Mouse (Mus musculus): Measurements from ENCODE around the gene N4bp3. TPM values are rescaled to one million over a fixed set of nuclear protein-coding genes. Genes with fewer than 3 reads are reported as not detected.
"Not testable (repeated sequence)": the region's sequence is repeated elsewhere in the genome, so short reads cannot be mapped to it uniquely, and the experiment has no call there.

N4bp3 gene
- polyA plus RNA-seq, 1 experiment from 2014 or later: 34.1 TPM

DNA sequence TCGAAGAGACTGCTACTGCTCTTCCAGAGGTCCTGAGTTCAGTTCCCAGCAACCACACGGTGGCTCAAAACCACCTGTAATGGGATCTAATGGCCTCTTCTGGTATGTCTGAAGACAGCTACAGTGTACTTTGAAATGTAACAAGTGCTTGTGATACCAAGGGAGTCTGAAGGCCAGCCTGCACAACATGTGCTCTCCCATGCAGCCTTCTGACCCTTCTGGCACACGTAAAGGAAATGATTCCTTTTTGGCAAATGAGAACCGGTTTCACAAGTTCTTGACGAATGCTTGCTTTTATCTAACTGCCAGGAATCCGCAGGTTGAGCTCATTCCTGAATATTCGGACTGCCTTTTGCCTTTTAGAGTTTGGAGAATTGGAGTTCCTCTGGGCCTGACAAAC lies 35.5 kb downstream of the N4bp3 start:
- ATAC-seq: no peak
- H3K27me3 ChIP-seq (replicated peaks; ENCODE audit: control insufficient read depth, insufficient read depth, low read length): no peaks in the 10 kb centered on the region
- H3K4me2 ChIP-seq (ENCODE audit: low read length): peak overlapping the region; percentile 66
- no peaks in the 10 kb centered on the region for H3K36me3 ChIP-seq (ENCODE audit: control insufficient read depth, insufficient read depth, low read length)
- H3K9ac ChIP-seq (ENCODE audit: low read depth, low read length): peak overlapping the region; percentile 60; the same call in 1 of the 2 replicates
- H3K4me1 ChIP-seq (ENCODE audit: control insufficient read depth, insufficient read depth, low read depth, low read length): no peaks in the 10 kb centered on the region; the same call in 1 of the 2 replicates
- peak overlapping the region; percentile 38 for H3K4me3 ChIP-seq (ENCODE audit: low read length)
- no peak overlapping the region for H3K27ac ChIP-seq (ENCODE audit: low read depth, low read length)
- 53% methylated on average over 7 of the region's 7 CpGs for WGBS
- H3K9me3 ChIP-seq (ENCODE audit: control insufficient read depth, low read length): no peaks in the 10 kb centered on the region

DNA sequence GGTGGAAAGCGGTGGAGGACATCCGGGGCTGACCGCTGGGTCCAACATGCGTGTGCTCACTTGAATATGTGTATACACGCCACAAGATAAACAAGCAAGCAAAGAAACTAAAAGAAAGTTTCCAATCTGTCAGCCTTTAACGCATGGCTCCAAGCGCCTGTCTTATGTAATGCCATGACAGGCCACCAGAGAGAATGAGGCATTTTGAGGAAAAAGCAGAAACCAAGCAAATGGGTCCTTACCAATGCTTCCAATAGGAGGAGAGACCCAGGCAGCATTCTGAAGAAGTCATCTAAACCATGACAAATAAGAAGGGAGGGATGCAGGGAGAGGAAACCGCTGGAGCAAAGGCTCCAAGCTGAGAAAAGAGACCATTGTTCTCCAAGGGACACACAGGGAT lies 36.4 kb downstream of the N4bp3 start:
- Histone ChIP-seq H3K36me3 (ENCODE audit: control insufficient read depth, insufficient read depth, low read length) (no peaks in the 10 kb centered on the region), H3K9me3 (ENCODE audit: control insufficient read depth, low read length) (no peaks in the 10 kb centered on the region), H3K4me2 (ENCODE audit: low read length) (no peak overlapping the region), H3K9ac (ENCODE audit: low read depth, low read length) (no peak overlapping the region), H3K27me3 (replicated peaks; ENCODE audit: control insufficient read depth, insufficient read depth, low read length) (no peaks in the 10 kb centered on the region), H3K4me3 (ENCODE audit: low read length) (no peak overlapping the region), H3K4me1 (ENCODE audit: control insufficient read depth, insufficient read depth, low read depth, low read length) (no peaks in the 10 kb centered on the region; the same call in 1 of the 2 replicates), H3K27ac (ENCODE audit: low read depth, low read length) (no peak overlapping the region)
- ATAC-seq: no peak
- 80% methylated on average over 8 of the region's 8 CpGs for WGBS

DNA sequence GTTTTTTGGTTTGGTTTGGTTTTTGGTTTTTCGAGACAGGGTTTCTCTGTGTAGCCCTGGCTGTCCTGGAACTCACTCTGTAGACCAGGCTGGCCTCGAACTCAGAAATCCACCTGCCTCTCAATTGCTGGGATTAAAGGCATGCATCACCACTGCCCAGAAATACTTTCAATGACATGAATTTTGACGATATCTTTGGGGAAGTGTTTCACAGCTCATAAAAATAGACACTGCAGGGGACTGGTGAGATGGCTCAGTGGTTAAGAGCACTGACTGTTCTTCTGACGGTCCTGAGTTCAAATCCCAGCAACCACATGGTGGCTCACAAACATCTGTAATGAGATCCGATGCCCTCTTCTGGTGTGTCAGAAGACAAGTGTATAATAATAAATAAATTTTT lies 40.7 kb downstream of the N4bp3 start:
- not testable (repeated sequence) for H3K27ac ChIP-seq (ENCODE audit: low read depth, low read length); H3K27me3 ChIP-seq (replicated peaks; ENCODE audit: control insufficient read depth, insufficient read depth, low read length); H3K4me2 ChIP-seq (ENCODE audit: low read length); H3K9me3 ChIP-seq (ENCODE audit: control insufficient read depth, low read length); H3K4me3 ChIP-seq (ENCODE audit: low read length); ATAC-seq; H3K36me3 ChIP-seq (ENCODE audit: control insufficient read depth, insufficient read depth, low read length); H3K9ac ChIP-seq (ENCODE audit: low read depth, low read length)
- WGBS: 85% methylated on average over 5 of the region's 5 CpGs
- H3K4me1 ChIP-seq (ENCODE audit: control insufficient read depth, insufficient read depth, low read depth, low read length): peaks cover 11% of the 10 kb centered on the region

DNA sequence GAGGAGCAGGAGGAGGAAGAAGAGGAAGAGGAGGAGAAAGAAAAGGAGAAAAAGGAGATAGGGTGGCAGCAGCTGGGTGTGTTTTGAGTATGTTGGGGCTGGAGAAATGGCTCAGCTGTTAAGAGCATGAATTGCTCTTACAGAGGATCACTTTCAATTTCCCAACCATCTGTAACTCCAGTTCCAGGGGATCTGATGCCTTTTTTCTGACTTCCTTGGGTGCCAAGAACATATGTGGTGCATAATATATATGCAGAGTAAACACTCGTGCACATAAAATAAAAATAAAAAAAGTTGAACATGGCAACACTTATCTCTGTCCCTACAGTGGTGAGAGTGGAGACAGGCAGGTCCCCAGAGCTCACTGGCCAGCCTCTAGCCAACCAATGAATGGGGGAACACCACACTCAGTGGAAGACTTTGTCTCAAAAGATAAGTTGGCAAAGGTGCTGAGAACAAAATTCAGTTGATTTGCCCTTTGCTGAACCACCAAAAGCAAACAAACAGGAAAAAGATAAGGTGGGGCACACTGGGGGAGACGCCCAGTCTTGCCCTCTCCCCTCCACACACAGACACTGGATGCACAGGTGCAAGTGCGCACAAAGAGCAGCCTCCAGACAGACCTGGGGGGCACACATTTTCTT lies 41.3 kb downstream of the N4bp3 start:
- Histone ChIP-seq H3K4me3 (ENCODE audit: low read length) (no peak overlapping the region), H3K9ac (ENCODE audit: low read depth, low read length) (no peak overlapping the region), H3K36me3 (ENCODE audit: control insufficient read depth, insufficient read depth, low read length) (peaks cover 1% of the 10 kb centered on the region; the same call in 1 of the 2 replicates), H3K27ac (ENCODE audit: low read depth, low read length) (no peak overlapping the region), H3K4me1 (ENCODE audit: control insufficient read depth, insufficient read depth, low read depth, low read length) (peaks cover 17% of the 10 kb centered on the region), H3K27me3 (replicated peaks; ENCODE audit: control insufficient read depth, insufficient read depth, low read length) (no peaks in the 10 kb centered on the region), H3K4me2 (ENCODE audit: low read length) (no peak overlapping the region), H3K9me3 (ENCODE audit: control insufficient read depth, low read length) (no peaks in the 10 kb centered on the region)
- 84% methylated on average over 3 of the region's 3 CpGs for whole genome bisulfite sequencing
- no peak for ATAC-seq

DNA sequence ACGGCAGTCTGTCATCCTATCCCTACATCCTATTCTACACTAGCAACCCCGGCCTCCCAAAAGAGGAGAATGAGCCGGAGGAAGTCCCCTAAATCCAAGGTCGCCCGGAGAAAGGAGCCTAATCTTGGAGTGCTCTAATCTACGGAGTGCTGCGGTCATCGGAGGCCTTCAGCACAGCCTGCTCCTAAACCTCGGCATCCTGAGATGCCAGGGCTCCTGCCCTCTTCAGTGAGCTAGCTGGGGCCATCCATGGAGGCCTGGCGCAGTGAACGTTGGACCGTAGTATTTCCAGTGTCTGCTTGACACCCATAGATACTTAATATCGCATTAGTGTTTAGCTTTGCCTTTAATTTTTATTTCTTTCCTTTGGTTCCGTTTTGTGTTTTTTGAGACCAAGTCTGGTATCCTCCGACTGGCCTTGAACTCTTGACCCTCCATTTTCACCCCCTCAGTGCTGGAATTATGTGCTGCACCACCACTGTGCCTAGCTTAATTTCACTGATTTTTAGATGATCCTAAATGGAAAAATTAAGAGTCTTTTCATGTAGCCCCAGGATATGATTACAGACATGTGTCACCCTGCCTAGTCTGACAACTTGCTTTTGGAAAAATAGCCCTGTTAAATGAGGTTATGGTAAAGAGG lies 43.4 kb downstream of the N4bp3 start:
- WGBS: 10% methylated on average over 15 of the region's 15 CpGs
- peaks cover 18% of the 10 kb centered on the region for H3K36me3 ChIP-seq (ENCODE audit: control insufficient read depth, insufficient read depth, low read length)
- H3K27me3 ChIP-seq (replicated peaks; ENCODE audit: control insufficient read depth, insufficient read depth, low read length): no peaks in the 10 kb centered on the region
- peak overlapping the region; percentile 88 for H3K9ac ChIP-seq (ENCODE audit: low read depth, low read length)
- no peaks in the 10 kb centered on the region for H3K9me3 ChIP-seq (ENCODE audit: control insufficient read depth, low read length)
- H3K4me1 ChIP-seq (ENCODE audit: control insufficient read depth, insufficient read depth, low read depth, low read length): peaks cover 23% of the 10 kb centered on the region
- H3K27ac ChIP-seq (ENCODE audit: low read depth, low read length): peak overlapping the region; percentile 96
- H3K4me3 ChIP-seq (ENCODE audit: low read length): peak overlapping the region; percentile 95
- peak overlapping the region; percentile 84 for H3K4me2 ChIP-seq (ENCODE audit: low read length)
- peak; percentile 67; the same call in 1 of the 2 replicates for ATAC-seq

DNA sequence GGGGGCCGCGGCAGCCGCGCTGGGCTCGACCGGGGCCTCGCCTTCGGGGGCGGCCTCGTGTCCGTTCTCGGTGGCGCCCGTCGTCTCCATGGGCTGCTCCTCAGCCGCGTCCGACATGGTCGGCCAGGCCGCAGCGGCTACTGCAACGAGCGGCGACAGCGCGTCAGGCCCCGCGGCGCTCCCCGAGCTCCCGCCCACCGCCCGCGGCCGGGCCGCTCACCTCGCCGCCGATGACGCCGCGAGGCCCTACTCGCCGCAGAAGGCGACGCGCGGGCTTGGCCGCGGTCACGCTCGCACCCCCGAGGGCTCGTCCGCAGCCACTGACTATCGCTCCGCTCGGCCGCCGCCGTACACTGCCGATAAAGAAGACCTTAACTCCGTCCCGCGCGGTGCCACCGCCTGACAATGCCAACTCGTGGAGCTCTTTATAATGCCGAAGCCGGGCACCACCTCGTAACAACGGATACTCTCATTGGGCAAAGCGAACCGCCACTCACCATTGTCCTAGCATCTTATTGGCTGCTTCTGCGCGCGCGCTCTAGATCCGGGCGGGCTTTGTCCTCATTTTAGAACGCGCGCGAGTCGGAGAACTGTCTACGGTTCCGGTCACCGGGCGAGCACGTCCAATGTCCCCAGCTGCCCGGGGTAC lies 44.1 kb downstream of the N4bp3 start, which contains the start of gene Hnrnpab:
TSS of gene Hnrnpab (minus strand) at position 401 of the 649 bp plus-strand sequence.
- peak; percentile 97 for ATAC-seq
- H3K27ac ChIP-seq (ENCODE audit: low read depth, low read length): peak within 1 kb of the TSS; percentile 96
- H3K4me1 ChIP-seq (ENCODE audit: control insufficient read depth, insufficient read depth, low read depth, low read length): peaks cover 23% of the 10 kb centered on the region
- H3K4me2 ChIP-seq (ENCODE audit: low read length): peak within 1 kb of the TSS; percentile 96
- peak within 1 kb of the TSS; percentile 95 for H3K4me3 ChIP-seq (ENCODE audit: low read length)
- H3K9ac ChIP-seq (ENCODE audit: low read depth, low read length): peak within 1 kb of the TSS; percentile 99
- H3K36me3 ChIP-seq (ENCODE audit: control insufficient read depth, insufficient read depth, low read length): peaks cover 21% of the 10 kb centered on the region
- WGBS: under 1% methylated on average over 77 of the region's 91 CpGs
- no peaks in the 10 kb centered on the region for H3K27me3 ChIP-seq (replicated peaks; ENCODE audit: control insufficient read depth, insufficient read depth, low read length)
- H3K9me3 ChIP-seq (ENCODE audit: control insufficient read depth, low read length): no peaks in the 10 kb centered on the region

DNA sequence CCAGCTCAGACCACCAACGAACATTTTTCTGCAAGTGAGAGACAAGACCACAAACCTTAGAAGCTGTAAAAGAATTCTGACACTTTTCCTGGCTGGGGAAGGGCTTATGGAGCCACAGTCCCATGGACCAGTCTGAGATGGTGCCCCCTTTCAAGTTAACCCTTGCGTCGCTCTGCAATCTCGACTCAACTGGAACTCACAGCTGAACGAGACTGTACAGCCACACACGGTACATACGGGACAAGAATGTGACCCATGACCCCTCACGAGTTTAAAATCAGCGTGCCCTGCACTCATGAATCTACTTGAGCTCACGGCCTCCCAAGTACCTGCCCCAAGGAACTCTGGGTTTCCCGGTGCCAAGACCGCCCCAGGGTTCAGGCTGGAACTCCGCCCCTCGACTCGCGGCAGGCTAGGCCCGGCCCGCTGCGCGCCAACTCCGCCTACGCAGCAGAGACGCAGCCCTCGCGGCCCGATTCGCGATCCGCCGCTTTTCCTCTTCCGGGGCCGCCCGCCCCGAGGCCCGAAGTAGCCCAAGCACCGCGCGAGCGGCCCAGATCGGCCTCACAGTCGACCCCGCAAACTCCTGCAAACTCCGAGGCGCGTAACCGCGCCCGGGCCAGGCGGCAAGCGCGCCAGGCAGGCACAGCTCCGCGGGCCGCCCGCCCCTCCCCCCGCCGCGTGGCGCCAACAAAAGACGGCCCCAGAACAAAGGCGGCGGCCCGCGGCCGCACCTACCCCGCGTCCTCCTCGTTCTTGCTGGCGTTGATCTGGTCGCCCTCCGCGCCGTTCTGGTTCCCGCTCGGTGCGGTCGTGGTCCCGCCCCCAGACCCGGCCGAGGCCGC lies 44.8 kb downstream of the N4bp3 start:
- Histone ChIP-seq H3K9me3 (ENCODE audit: control insufficient read depth, low read length) (no peaks in the 10 kb centered on the region), H3K4me1 (ENCODE audit: control insufficient read depth, insufficient read depth, low read depth, low read length) (peaks cover 23% of the 10 kb centered on the region), H3K27ac (ENCODE audit: low read depth, low read length) (peak overlapping the region; percentile 96), H3K4me3 (ENCODE audit: low read length) (peak overlapping the region; percentile 95), H3K27me3 (replicated peaks; ENCODE audit: control insufficient read depth, insufficient read depth, low read length) (no peaks in the 10 kb centered on the region), H3K36me3 (ENCODE audit: control insufficient read depth, insufficient read depth, low read length) (peaks cover 27% of the 10 kb centered on the region), H3K4me2 (ENCODE audit: low read length) (peak overlapping the region; percentile 96), H3K9ac (ENCODE audit: low read depth, low read length) (peak overlapping the region; percentile 99)
- WGBS: under 1% methylated on average over 62 of the region's 81 CpGs
- peak; percentile 52 for ATAC-seq

DNA sequence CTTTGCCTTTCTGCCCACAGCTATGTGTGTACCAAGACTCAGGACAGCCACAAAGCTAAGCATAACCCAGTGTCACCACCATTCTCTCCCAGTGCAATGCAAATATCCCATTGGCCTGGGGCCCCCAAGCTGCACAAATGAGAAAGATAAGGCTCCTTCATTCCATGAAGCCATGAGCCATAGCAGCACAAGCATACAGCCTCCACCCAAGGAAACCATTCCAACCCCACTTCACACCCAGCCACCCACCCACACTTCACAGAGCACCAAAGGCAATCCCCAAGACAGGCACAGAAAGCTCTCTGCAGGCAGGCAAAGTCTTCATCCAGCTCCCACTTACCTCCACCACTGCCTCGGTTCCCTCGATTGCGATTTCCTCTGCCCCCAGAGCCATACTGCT lies 48.4 kb downstream of the N4bp3 start:
- H3K4me3 ChIP-seq (ENCODE audit: low read length): no peak overlapping the region
- H3K36me3 ChIP-seq (ENCODE audit: control insufficient read depth, insufficient read depth, low read length): peaks cover 47% of the 10 kb centered on the region
- no peak for ATAC-seq
- no peaks in the 10 kb centered on the region for H3K9me3 ChIP-seq (ENCODE audit: control insufficient read depth, low read length)
- no peak overlapping the region for H3K4me2 ChIP-seq (ENCODE audit: low read length)
- H3K9ac ChIP-seq (ENCODE audit: low read depth, low read length): no peak overlapping the region
- no peak overlapping the region for H3K27ac ChIP-seq (ENCODE audit: low read depth, low read length)
- H3K27me3 ChIP-seq (replicated peaks; ENCODE audit: control insufficient read depth, insufficient read depth, low read length): no peaks in the 10 kb centered on the region
- peaks cover 19% of the 10 kb centered on the region for H3K4me1 ChIP-seq (ENCODE audit: control insufficient read depth, insufficient read depth, low read depth, low read length)
- 88% methylated on average over 3 of the region's 3 CpGs for WGBS

Data from hindbrain, embryonic 16.5 days (tissue).